In the genomic region with DNA sequence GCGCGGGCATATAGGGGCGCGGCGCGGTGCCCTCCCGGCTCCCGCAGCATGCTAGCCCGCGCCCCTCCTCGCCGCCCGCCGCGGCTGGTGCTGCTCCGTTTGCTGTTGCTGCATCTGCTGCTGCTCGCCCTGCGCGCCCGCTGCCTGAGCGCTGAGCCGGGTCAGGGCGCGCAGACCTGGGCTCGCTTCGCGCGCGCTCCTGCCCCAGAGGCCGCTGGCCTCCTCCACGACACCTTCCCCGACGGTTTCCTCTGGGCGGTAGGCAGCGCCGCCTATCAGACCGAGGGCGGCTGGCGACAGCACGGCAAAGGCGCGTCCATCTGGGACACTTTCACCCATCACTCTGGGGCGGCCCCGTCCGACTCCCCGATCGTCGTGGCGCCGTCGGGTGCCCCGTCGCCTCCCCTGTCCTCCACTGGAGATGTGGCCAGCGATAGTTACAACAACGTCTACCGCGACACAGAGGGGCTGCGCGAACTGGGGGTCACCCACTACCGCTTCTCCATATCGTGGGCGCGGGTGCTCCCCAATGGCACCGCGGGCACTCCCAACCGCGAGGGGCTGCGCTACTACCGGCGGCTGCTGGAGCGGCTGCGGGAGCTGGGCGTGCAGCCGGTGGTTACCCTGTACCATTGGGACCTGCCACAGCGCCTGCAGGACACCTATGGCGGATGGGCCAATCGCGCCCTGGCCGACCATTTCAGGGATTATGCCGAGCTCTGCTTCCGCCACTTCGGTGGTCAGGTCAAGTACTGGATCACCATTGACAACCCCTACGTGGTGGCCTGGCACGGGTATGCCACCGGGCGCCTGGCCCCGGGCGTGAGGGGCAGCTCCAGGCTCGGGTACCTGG, we compare ENCODE assay signal across 8 mouse cellular contexts. TPM values are rescaled to one million over a fixed set of nuclear protein-coding genes. Genes with fewer than 3 reads are reported as not detected.
DNase-seq lines count a peak whose midpoint lies in the region; ATAC-seq and TF ChIP-seq lines count a peak whose summit lies in the region.

No protein-coding gene starts in this region.

- H3K4me3 ChIP-seq in heart, embryonic 14.5 days (ENCODE audit: control insufficient read depth in 1 of 2, insufficient read depth in 1 of 2, low read depth in 1 of 2, low read length in 2 of 2) = peak overlapping the region; percentile 49 to 54
- peak overlapping the region; percentile 51 for H3K4me3 ChIP-seq in kidney, postnatal 0 days (replicated peaks; ENCODE audit: low read depth, low read length)
- H3K4me3 ChIP-seq in stomach, embryonic 16.5 days (replicated peaks; ENCODE audit: low read length) = peak overlapping the region; percentile 50

- no peak for ATAC-seq in heart, embryonic 14.5 days (ENCODE audit: insufficient number of reproducible peaks, insufficient read depth, low FRiP score, low read depth)
- peak; percentile 86 for ATAC-seq in kidney, postnatal 0 days (replicated peaks; ENCODE audit: low FRiP score, low read depth)
- peak; percentile 56 for ATAC-seq in stomach, embryonic 16.5 days (ENCODE audit: insufficient read depth, low FRiP score)

- peak; percentile 46; the same call in 1 of the 2 replicates for TF ChIP-seq CTCF in kidney, postnatal 0 days (IDR thresholded peaks at IDR 0.05; ENCODE audit: low read depth)

- 2% methylated on average over 83 of the region's 89 CpGs for WGBS in heart, embryonic 14.5 days
- WGBS in kidney, postnatal 0 days = 2% methylated on average over 87 of the region's 89 CpGs
- WGBS in stomach, embryonic 16.5 days = 3% methylated on average over 83 of the region's 89 CpGs

- peaks cover 0 to 10% of the 10 kb centered on the region in 2 experiments; a peak in 1 of 4 replicates for H3K4me1 ChIP-seq in heart, embryonic 14.5 days (ENCODE audit: control insufficient read depth in 2 of 2, insufficient read depth in 2 of 2, low read length in 2 of 2)
- peaks cover 4% of the 10 kb centered on the region; the same call in 1 of the 2 replicates for H3K4me1 ChIP-seq in kidney, postnatal 0 days (replicated peaks; ENCODE audit: insufficient read depth, low read length)
- H3K4me1 ChIP-seq in stomach, embryonic 16.5 days (ENCODE audit: control insufficient read depth, insufficient read depth, low read length) = peaks cover 5% of the 10 kb centered on the region; the same call in 1 of the 2 replicates

- peak; percentile 74 for DNase-seq in heart, adult 11 months
- no peak for DNase-seq in heart, adult 8-10 months (ENCODE audit: low spot score)
- peak; percentile 55 for DNase-seq in embryo, embryonic 10.5 days (ENCODE audit: low spot score)
- peak; percentile 57 for DNase-seq in kidney, postnatal 0 days (ENCODE audit: low spot score)
- DNase-seq in lung, postnatal 4 days = peak; percentile 42 to 52
- no peak for DNase-seq in T-cell, adult 2 months (ENCODE audit: low spot score)

- H3K4me2 ChIP-seq in heart, embryonic 14.5 days (ENCODE audit: low read length) = peak overlapping the region; percentile 80
- peak overlapping the region; percentile 63 for H3K4me2 ChIP-seq in kidney, postnatal 0 days (ENCODE audit: low read length)
- H3K4me2 ChIP-seq in stomach, embryonic 16.5 days (ENCODE audit: low read depth, low read length) = peak overlapping the region; percentile 77

- H3K27ac ChIP-seq in heart, embryonic 14.5 days (replicated peaks in 1 of 2; ENCODE audit: control insufficient read depth in 1 of 2, insufficient read depth in 1 of 2, low read depth in 2 of 2, low read length in 2 of 2) = no peak overlapping the region
- 0 out of 2 replicates have a peak overlapping the region, but pooled peaks have one; percentile 31 for H3K27ac ChIP-seq in kidney, postnatal 0 days
- no peak overlapping the region for H3K27ac ChIP-seq in stomach, embryonic 16.5 days (ENCODE audit: low read length)

- H3K9ac ChIP-seq in heart, embryonic 14.5 days (ENCODE audit: low read length) = peak overlapping the region; percentile 62
- H3K9ac ChIP-seq in kidney, postnatal 0 days (ENCODE audit: low read depth, low read length) = peak overlapping the region; percentile 61
- peak overlapping the region; percentile 69 for H3K9ac ChIP-seq in stomach, embryonic 16.5 days (ENCODE audit: low read length)

- no peaks in the 10 kb centered on the region for H3K36me3 ChIP-seq in heart, embryonic 14.5 days (ENCODE audit: control insufficient read depth, insufficient read depth, low read length)
- H3K36me3 ChIP-seq in kidney, postnatal 0 days (ENCODE audit: insufficient read depth, low read length) = no peaks in the 10 kb centered on the region
- no peaks in the 10 kb centered on the region for H3K36me3 ChIP-seq in stomach, embryonic 16.5 days (ENCODE audit: control insufficient read depth, insufficient read depth, low read length)

- no peaks in the 10 kb centered on the region for H3K9me3 ChIP-seq in heart, embryonic 14.5 days (ENCODE audit: control insufficient read depth, low read length)
- no peaks in the 10 kb centered on the region for H3K9me3 ChIP-seq in kidney, postnatal 0 days (replicated peaks; ENCODE audit: low read length)
- H3K9me3 ChIP-seq in stomach, embryonic 16.5 days (replicated peaks; ENCODE audit: control insufficient read depth, low read length) = no peaks in the 10 kb centered on the region

- peaks cover 47% of the 10 kb centered on the region for H3K27me3 ChIP-seq in heart, embryonic 14.5 days (ENCODE audit: control insufficient read depth, insufficient read depth, low read length)
- 0 out of 2 replicates have a peak, but pooled peaks cover 6% of the 10 kb centered on the region for H3K27me3 ChIP-seq in kidney, postnatal 0 days (ENCODE audit: insufficient read depth, low read length)
- peaks cover 17% of the 10 kb centered on the region for H3K27me3 ChIP-seq in stomach, embryonic 16.5 days (ENCODE audit: control insufficient read depth, insufficient read depth, low read length)

RNA-seq across cellular contexts. Expression of a gene that starts 0.5 kb away (rescaled TPM):
- total RNA-seq in heart, adult 8-10 months (2022) = under 1 TPM in 3 of 4 experiments, not detected in 1; 0.05 to 0.09 (median 0.06) TPM
- 0.70 and 1.2 TPM in 2 replicates for polyA plus RNA-seq in heart, embryonic 14.5 days (2014; fragmentation: Nextera tagmentation; extraction: Ambion mirVana)
- 65.5 and 79.5 TPM in 2 replicates for polyA plus RNA-seq in kidney, postnatal 0 days (2015; fragmentation: Nextera tagmentation; extraction: Ambion mirVana)
- 0.13 and 0.24 TPM in 2 replicates for polyA plus RNA-seq in stomach, embryonic 16.5 days (2015; fragmentation: Nextera tagmentation; extraction: Ambion mirVana)

Comparison
In these comparisons a context has a peak if more than half of its experiments do, and no peak if none do; other contexts are left out.
1. DNase-seq: peak in heart, adult 11 months (single experiment), embryo, embryonic 10.5 days (single experiment), kidney, postnatal 0 days (single experiment) and lung, postnatal 4 days (2 of 2); none in heart, adult 8-10 months (single experiment) and T-cell, adult 2 months (single experiment).
2. RNA of a gene that starts 0.5 kb away (polyA plus RNA-seq): 65.5 to 79.5 TPM in kidney, postnatal 0 days; 0.70 to 1.2 TPM in heart, embryonic 14.5 days and 0.13 to 0.24 TPM in stomach, embryonic 16.5 days; every median in the first group is over 10 times any median in the second.
3. Peak in every context shown above with its lines, with median percentiles within 50 percentile points of each other: H3K4me2 ChIP-seq, H3K4me3 ChIP-seq and H3K9ac ChIP-seq.